Mouse (Mus musculus): Measurements from ENCODE around the gene Lyl1. TPM values are rescaled to one million over a fixed set of nuclear protein-coding genes. Genes with fewer than 3 reads are reported as not detected.
A peak's percentile ranks its signal among the peaks of the same experiment; 100 is the strongest.

The Lyl1 gene
- total and polyA plus RNA-seq, 2 experiments from 2014 or later, result 4.4 to 8.7 TPM

DNA sequence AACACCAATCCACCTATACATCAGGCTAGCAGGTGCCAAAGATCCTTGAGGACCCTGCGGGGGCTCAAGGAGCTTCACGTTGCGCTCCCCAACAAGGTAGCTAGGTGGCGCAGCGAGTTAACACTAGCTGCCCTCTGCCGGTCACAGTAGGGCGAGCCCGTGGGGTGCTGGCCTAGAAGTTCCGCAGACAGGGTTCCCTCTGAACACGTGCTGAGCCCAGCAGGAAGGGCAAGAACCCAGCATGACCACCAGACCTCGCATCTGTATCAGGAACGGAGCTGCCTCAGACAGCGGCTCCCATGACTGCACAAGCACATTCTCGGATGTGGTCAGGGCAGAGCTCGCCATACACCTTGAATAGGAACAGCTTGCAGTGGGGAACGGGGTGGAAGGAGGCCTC, 36.4 kb downstream of the Lyl1 start:
- ATAC-seq (ENCODE audit: insufficient read depth, low read depth) (peak; percentile 57; the same call in 1 of the 2 replicates), DNase-seq (ENCODE audit: low spot score) (peak; percentile 84)
- Histone ChIP-seq H3K27ac (ENCODE audit: low read depth) (no peak overlapping the region), H3K9ac (replicated peaks; ENCODE audit: low read depth, low read length) (no peak overlapping the region), H3K4me3 (ENCODE audit: low read depth, low read length) (0 out of 2 replicates have a peak overlapping the region, but pooled peaks have one; percentile 2), H3K9me3 (replicated peaks; ENCODE audit: control insufficient read depth, low read length) (no peaks in the 10 kb centered on the region), H3K27me3 (ENCODE audit: control insufficient read depth, insufficient read depth, low read length) (no peaks in the 10 kb centered on the region), H3K4me1 (ENCODE audit: control insufficient read depth, insufficient read depth) (peaks cover 66% of the 10 kb centered on the region), H3K36me3 (replicated peaks; ENCODE audit: control insufficient read depth, insufficient read depth, low read length) (no peaks in the 10 kb centered on the region), H3K4me2 (ENCODE audit: low read depth, low read length) (peak overlapping the region; percentile 45)
- WGBS, result 5% methylated on average over 16 of the region's 16 CpGs
- TF ChIP-seq CTCF (IDR thresholded peaks at IDR 0.05; ENCODE audit: low read depth) (peak; percentile 98), EP300 (IDR thresholded peaks at IDR 0.05; ENCODE audit: low read depth) (no peak)

DNA sequence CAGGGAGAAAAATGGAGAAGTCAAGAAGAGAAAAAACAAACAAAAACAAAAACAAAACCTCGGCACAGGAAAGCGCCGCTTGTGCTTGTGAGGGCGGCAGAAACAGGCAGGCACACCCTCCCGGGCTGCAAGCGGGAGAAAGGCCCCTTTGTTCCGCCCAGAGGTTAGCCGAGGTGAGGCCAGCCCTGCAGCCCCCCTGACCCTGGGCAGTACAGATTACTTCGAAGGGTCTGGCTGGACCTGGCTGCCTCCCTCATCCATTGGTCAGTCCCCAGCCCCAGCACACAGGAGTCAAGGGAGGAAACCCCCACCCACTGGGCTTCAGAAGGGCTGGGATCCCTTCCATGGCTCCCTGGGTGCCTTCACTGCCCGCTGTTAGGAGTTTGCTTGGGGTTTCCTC, 37.0 kb downstream of the Lyl1 start:
- H3K27me3 ChIP-seq (ENCODE audit: control insufficient read depth, insufficient read depth, low read length), result no peaks in the 10 kb centered on the region
- WGBS, result 50% methylated on average over 10 of the region's 10 CpGs
- H3K4me1 ChIP-seq (ENCODE audit: control insufficient read depth, insufficient read depth), result peaks cover 67% of the 10 kb centered on the region
- no peak for TF ChIP-seq EP300 (IDR thresholded peaks at IDR 0.05; ENCODE audit: low read depth)
- H3K36me3 ChIP-seq (replicated peaks; ENCODE audit: control insufficient read depth, insufficient read depth, low read length), result no peaks in the 10 kb centered on the region
- ATAC-seq (ENCODE audit: insufficient read depth, low read depth) (no peak), DNase-seq (ENCODE audit: low spot score) (no peak)
- H3K9ac ChIP-seq (replicated peaks; ENCODE audit: low read depth, low read length), result no peak overlapping the region
- no peak overlapping the region for H3K27ac ChIP-seq (ENCODE audit: low read depth)
- no peaks in the 10 kb centered on the region for H3K9me3 ChIP-seq (replicated peaks; ENCODE audit: control insufficient read depth, low read length)
- H3K4me2 ChIP-seq (ENCODE audit: low read depth, low read length), result no peak overlapping the region
- no peak overlapping the region for H3K4me3 ChIP-seq (ENCODE audit: low read depth, low read length)

DNA sequence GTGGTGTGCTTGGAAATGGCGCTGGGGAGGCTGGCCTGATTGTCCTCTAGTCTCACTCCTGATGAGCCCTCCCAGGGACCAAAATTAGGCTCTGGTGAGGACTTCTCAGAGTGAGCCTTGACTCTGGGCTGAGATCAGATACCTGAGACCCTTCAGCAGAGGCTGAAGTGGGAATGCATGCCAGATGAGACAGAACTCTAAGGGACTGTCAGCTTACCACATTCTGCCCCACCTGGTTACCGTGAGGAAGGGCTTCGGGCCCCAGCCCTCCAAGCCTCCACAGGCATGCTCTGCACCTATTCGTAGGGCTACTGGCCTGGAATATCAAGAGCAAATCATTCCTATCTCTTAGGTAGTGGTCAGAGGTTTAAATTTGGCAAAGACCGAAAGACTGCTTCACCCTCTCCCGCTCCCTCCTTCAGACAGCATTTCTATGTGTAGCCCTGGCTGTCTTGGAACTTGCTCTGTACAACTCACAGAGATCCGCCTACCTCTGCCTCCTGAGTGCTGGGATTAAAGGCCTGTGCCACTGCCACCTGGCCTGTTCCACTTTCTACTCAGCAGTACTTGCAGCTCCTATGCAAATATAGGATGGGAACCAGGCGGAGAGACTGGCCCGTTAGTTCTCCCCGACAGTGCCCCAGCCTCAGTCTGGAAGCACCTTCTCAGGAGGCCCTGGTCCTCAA, 37.6 kb downstream of the Lyl1 start:
- 80% methylated on average over 10 of the region's 10 CpGs for WGBS
- peaks cover 68% of the 10 kb centered on the region for H3K4me1 ChIP-seq (ENCODE audit: control insufficient read depth, insufficient read depth)
- no peak overlapping the region for H3K9ac ChIP-seq (replicated peaks; ENCODE audit: low read depth, low read length)
- no peak for TF ChIP-seq CTCF (IDR thresholded peaks at IDR 0.05; ENCODE audit: low read depth)
- TF ChIP-seq EP300 (IDR thresholded peaks at IDR 0.05; ENCODE audit: low read depth), result no peak
- H3K36me3 ChIP-seq (replicated peaks; ENCODE audit: control insufficient read depth, insufficient read depth, low read length), result no peaks in the 10 kb centered on the region
- no peaks in the 10 kb centered on the region for H3K27me3 ChIP-seq (ENCODE audit: control insufficient read depth, insufficient read depth, low read length)
- H3K4me2 ChIP-seq (ENCODE audit: low read depth, low read length), result no peak overlapping the region
- ATAC-seq (ENCODE audit: insufficient read depth, low read depth) (no peak), DNase-seq (ENCODE audit: low spot score) (no peak)
- no peak overlapping the region for H3K4me3 ChIP-seq (ENCODE audit: low read depth, low read length)
- H3K9me3 ChIP-seq (replicated peaks; ENCODE audit: control insufficient read depth, low read length), result no peaks in the 10 kb centered on the region
- no peak overlapping the region for H3K27ac ChIP-seq (ENCODE audit: low read depth)

DNA sequence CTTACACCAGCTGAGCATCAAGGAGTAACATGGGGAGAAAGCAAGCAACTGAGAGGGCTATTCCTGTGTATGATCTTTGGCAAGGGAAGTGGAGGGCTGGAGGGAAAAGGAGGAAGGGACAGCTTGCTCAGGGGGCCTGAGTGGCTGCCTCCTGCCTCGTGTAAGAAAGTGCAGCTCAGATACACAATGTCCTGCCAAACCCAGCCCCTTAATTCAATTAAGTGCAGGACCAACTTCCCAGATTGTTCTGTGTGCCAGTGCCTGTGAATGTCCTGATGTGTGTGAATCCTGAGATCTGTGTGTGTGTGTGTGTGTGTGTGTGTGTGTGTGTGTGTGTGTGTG, 38.1 kb downstream of the Lyl1 start:
- no peak overlapping the region for H3K4me3 ChIP-seq (ENCODE audit: low read depth, low read length)
- H3K36me3 ChIP-seq (replicated peaks; ENCODE audit: control insufficient read depth, insufficient read depth, low read length), result no peaks in the 10 kb centered on the region
- no peaks in the 10 kb centered on the region for H3K9me3 ChIP-seq (replicated peaks; ENCODE audit: control insufficient read depth, low read length)
- H3K27me3 ChIP-seq (ENCODE audit: control insufficient read depth, insufficient read depth, low read length), result no peaks in the 10 kb centered on the region
- WGBS, result 18% methylated on average over 1 of the region's 1 CpGs
- H3K9ac ChIP-seq (replicated peaks; ENCODE audit: low read depth, low read length), result no peak overlapping the region
- TF ChIP-seq CTCF (IDR thresholded peaks at IDR 0.05; ENCODE audit: low read depth), result no peak
- no peak for TF ChIP-seq EP300 (IDR thresholded peaks at IDR 0.05; ENCODE audit: low read depth)
- H3K4me2 ChIP-seq (ENCODE audit: low read depth, low read length), result no peak overlapping the region
- DNase-seq (ENCODE audit: low spot score), result no peak
- peaks cover 72% of the 10 kb centered on the region for H3K4me1 ChIP-seq (ENCODE audit: control insufficient read depth, insufficient read depth)
- ATAC-seq (ENCODE audit: insufficient read depth, low read depth), result no peak
- no peak overlapping the region for H3K27ac ChIP-seq (ENCODE audit: low read depth)

DNA sequence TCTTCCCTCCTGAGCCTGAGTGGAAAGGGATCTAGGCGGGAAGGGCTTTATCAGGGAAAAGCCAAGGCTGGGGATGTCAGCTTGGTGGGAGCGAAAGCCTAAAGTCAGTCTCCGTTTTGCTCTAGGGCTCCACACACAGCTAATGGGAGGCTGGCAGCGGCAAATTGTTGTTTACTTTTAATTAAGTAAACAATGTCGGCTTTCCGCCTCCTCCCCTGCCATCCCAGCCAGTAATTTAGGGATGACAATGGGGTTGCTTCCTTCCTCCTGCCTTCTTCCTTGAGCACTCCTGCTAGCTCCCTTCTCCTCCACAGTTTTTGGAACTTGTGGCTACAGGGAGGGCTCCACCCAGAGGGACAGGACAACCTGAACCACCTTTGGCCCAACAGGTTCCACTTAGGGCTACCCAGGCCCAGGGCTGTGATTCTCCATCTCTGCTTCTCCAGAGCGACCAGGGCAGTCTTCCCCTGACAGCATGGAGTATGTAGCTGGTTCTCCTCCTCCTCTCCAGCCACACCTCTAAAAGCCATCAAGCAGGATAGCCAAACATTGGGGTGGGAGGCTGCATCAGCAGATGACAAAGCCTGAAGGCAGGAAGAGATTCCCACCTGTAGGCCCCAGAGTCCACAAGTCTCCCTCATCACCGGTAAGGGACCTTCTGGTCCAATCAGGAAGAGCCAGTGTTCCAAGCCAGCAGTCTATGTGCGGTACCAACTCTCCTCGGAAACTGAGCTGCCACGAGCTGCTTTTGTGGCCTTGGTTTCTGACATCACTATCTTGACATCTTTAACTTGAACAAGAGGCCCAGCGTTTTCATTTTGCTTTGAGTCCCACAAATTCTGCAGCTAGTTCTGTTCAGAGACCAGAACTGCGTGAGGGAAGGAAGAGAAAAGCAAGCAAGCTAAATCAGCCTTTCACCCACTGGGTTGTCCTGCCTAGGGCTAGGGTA, 39.9 kb downstream of the Lyl1 start:
- Histone ChIP-seq H3K4me2 (ENCODE audit: low read depth, low read length) (no peak overlapping the region), H3K27ac (ENCODE audit: low read depth) (peak overlapping the region; percentile 72), H3K4me3 (ENCODE audit: low read depth, low read length) (no peak overlapping the region), H3K9me3 (replicated peaks; ENCODE audit: control insufficient read depth, low read length) (no peaks in the 10 kb centered on the region), H3K27me3 (ENCODE audit: control insufficient read depth, insufficient read depth, low read length) (no peaks in the 10 kb centered on the region), H3K9ac (replicated peaks; ENCODE audit: low read depth, low read length) (no peak overlapping the region), H3K36me3 (replicated peaks; ENCODE audit: control insufficient read depth, insufficient read depth, low read length) (no peaks in the 10 kb centered on the region), H3K4me1 (ENCODE audit: control insufficient read depth, insufficient read depth) (peaks cover 69% of the 10 kb centered on the region)
- DNase-seq (ENCODE audit: low spot score), result no peak
- TF ChIP-seq CTCF (IDR thresholded peaks at IDR 0.05; ENCODE audit: low read depth) (no peak), EP300 (IDR thresholded peaks at IDR 0.05; ENCODE audit: low read depth) (no peak)
- WGBS, result 70% methylated on average over 13 of the region's 13 CpGs
- ATAC-seq (ENCODE audit: insufficient read depth, low read depth), result no peak
